Mouse (Mus musculus) midbrain, postnatal 0 days (tissue): ENCODE data around the gene Saal1. TPM values are rescaled to one million over a fixed set of nuclear protein-coding genes. Genes with fewer than 3 reads are reported as not detected.
"Not testable (repeated sequence)": the region's sequence is repeated elsewhere in the genome, so short reads cannot be mapped to it uniquely, and the experiment has no call there.

ENCODE experiments used
- ATAC-seq: fragments of 200-750 bp; cut with Nextera tagmentation; 2 replicates; pipeline ENCODE4 v1.8.0; 2017; ENCODE audit warnings: moderate number of reproducible peaks, mild to moderate bottlenecking, moderate TSS enrichment, moderate library complexity; ENCODE audit not compliant: low FRiP score
- DNase-seq: peaks from one replicate; pipeline ENCODE4 v3.0.0-alpha.2; 2015; ENCODE audit warnings: low spot score
- H3K27ac ChIP-seq: fragments of 300-500 bp; sonication (generic); 2 replicates; pipeline ENCODE4 v1.5.1; 2014; ENCODE audit warnings: low read depth, mild to moderate bottlenecking, low read length, mixed read lengths
- H3K27me3 ChIP-seq: fragments of 300-500 bp; sonication (generic); 2 replicates; pipeline ENCODE4 v1.6.1; 2014; ENCODE audit warnings: low read length, control low read depth, mixed read lengths; ENCODE audit not compliant: insufficient read depth
- H3K36me3 ChIP-seq: fragments of 300-500 bp; sonication (generic); 2 replicates; pipeline ENCODE4 v1.6.1; 2014; ENCODE audit warnings: low read length, control low read depth, mixed read lengths; ENCODE audit not compliant: insufficient read depth
- H3K4me1 ChIP-seq: fragments of 300-500 bp; sonication (generic); 2 replicates; pipeline ENCODE4 v1.6.1; 2014; ENCODE audit warnings: mild to moderate bottlenecking, control low read depth, antibody characterized with exemption, low read length, mixed read lengths; ENCODE audit not compliant: insufficient read depth
- H3K4me2 ChIP-seq: fragments of 300-500 bp; sonication (generic); 2 replicates; pipeline ENCODE4 v1.6.1; 2014; ENCODE audit warnings: low read depth, mild to moderate bottlenecking, low read length, mixed read lengths; ENCODE audit not compliant: poor library complexity, severe bottlenecking
- H3K4me3 ChIP-seq: fragments of 300-500 bp; sonication (generic); 2 replicates; pipeline ENCODE4 v1.5.1; 2014; ENCODE audit warnings: low read depth, mild to moderate bottlenecking, low read length, moderate library complexity
- H3K9ac ChIP-seq: fragments of 300-500 bp; sonication (generic); replicated peaks from 2 replicates; pipeline ENCODE4 v1.6.1; 2014; ENCODE audit warnings: mild to moderate bottlenecking, low read length, moderate library complexity, mixed read lengths; ENCODE audit not compliant: poor library complexity, severe bottlenecking
- H3K9me3 ChIP-seq: fragments of 300-500 bp; sonication (generic); 2 replicates; pipeline ENCODE4 v1.6.1; 2016; ENCODE audit warnings: low read length, control low read depth
- CTCF ChIP-seq: IDR thresholded peaks from 2 replicates; pipeline ENCODE4 v1.5.1; 2016; ENCODE audit warnings: antibody characterized with exemption, mild to moderate bottlenecking
- WGBS: fragments of 180-500 bp; shearing (Covaris S2); extraction: QIAGEN DNeasy Blood & Tissue Kit; methylation state at CpG from one replicate; pipeline ENCODE4 v1.1.7; 2014; 5-methylcytosine and 5-hydroxymethylcytosine counted together
- polyA plus RNA-seq: library from polyadenylated mRNA; unstranded; fragments of >200 nt; fragmentation: Nextera tagmentation; extraction: Ambion mirVana; gene quantifications from 2 replicates; pipeline ENCODE4 v1.2.1, GENCODE M21; 2015
- total RNA-seq: library from RNA; depleted of rRNA; stranded (reverse); fragments of >200 nt; gene quantifications from 2 replicates; pipeline ENCODE4 v1.2.3, GENCODE M21; 2014

Saal1 gene
- total and polyA plus RNA-seq, 2 experiments from 2014 or later = 10.2 to 13.6 TPM

- no peaks in the 10 kb centered on the region for H3K36me3 ChIP-seq
- DNase-seq (peak; percentile 57), ATAC-seq (no peak)
- 30% methylated on average over 6 of the region's 6 CpGs for WGBS
- H3K4me2 ChIP-seq = no peak overlapping the region
- no peaks in the 10 kb centered on the region for H3K9me3 ChIP-seq
- no peaks in the 10 kb centered on the region; the same call in 1 of the 2 replicates for H3K27me3 ChIP-seq
- peak; percentile 79 for TF ChIP-seq CTCF
- H3K27ac ChIP-seq = no peak overlapping the region
- H3K9ac ChIP-seq = no peak overlapping the region
- H3K4me1 ChIP-seq = no peaks in the 10 kb centered on the region; the same call in 1 of the 2 replicates
- H3K4me3 ChIP-seq = no peak overlapping the region
These were observed 4.0 kb upstream of the Saal1 start for GRCm38 (mm10) chr7:46714518-46714917.

- Histone ChIP-seq H3K9ac (no peak overlapping the region), H3K4me1 (no peaks in the 10 kb centered on the region; the same call in 1 of the 2 replicates), H3K36me3 (no peaks in the 10 kb centered on the region), H3K27me3 (no peaks in the 10 kb centered on the region), H3K27ac (no peak overlapping the region), H3K9me3 (no peaks in the 10 kb centered on the region), H3K4me3 (no peak overlapping the region), H3K4me2 (no peak overlapping the region)
- DNase-seq = no peak
- 77% methylated on average over 6 of the region's 6 CpGs for WGBS
- TF ChIP-seq CTCF = no peak
- ATAC-seq = no peak
These were observed 1.8 kb upstream of the Saal1 start for GRCm38 (mm10) chr7:46712250-46712649.

- Histone ChIP-seq H3K4me3 (no peak overlapping the region), H3K27me3 (no peaks in the 10 kb centered on the region), H3K9me3 (no peaks in the 10 kb centered on the region), H3K9ac (no peak overlapping the region), H3K36me3 (peaks cover 75% of the 10 kb centered on the region), H3K4me1 (no peaks in the 10 kb centered on the region), H3K4me2 (no peak overlapping the region), H3K27ac (no peak overlapping the region)
- no peak for TF ChIP-seq CTCF
- no peak for ATAC-seq
- WGBS = 97% methylated on average over 6 of the region's 6 CpGs
- peak; percentile 8 for DNase-seq
These were observed 9.9 kb downstream of the Saal1 start for GRCm38 (mm10) chr7:46700521-46701025.

GRCm38 (mm10) chr7:46696754-46697153 lies 13.7 kb downstream of the Saal1 start:
- WGBS = 75% methylated on average over 1 of the region's 1 CpGs
- Histone ChIP-seq H3K9ac (no peak overlapping the region), H3K4me2 (no peak overlapping the region), H3K36me3 (peaks cover 48% of the 10 kb centered on the region), H3K27ac (no peak overlapping the region), H3K4me3 (no peak overlapping the region), H3K4me1 (no peaks in the 10 kb centered on the region), H3K9me3 (no peaks in the 10 kb centered on the region), H3K27me3 (no peaks in the 10 kb centered on the region)
- ATAC-seq (no peak), DNase-seq (no peak)
- no peak for TF ChIP-seq CTCF

GRCm38 (mm10) chr7:46686827-46687226 lies 23.7 kb downstream of the Saal1 start:
- DNase-seq (no peak), ATAC-seq (no peak)
- no peaks in the 10 kb centered on the region for H3K9me3 ChIP-seq
- no peak overlapping the region for H3K4me2 ChIP-seq
- H3K4me3 ChIP-seq = no peak overlapping the region
- H3K4me1 ChIP-seq = no peaks in the 10 kb centered on the region
- no peak overlapping the region for H3K27ac ChIP-seq
- H3K36me3 ChIP-seq = peaks cover 22% of the 10 kb centered on the region
- 89% methylated on average over 5 of the region's 5 CpGs for WGBS
- H3K9ac ChIP-seq = no peak overlapping the region
- no peak for TF ChIP-seq CTCF
- H3K27me3 ChIP-seq = no peaks in the 10 kb centered on the region

GRCm38 (mm10) chr7:46680732-46681131 lies 29.7 kb downstream of the Saal1 start:
- Histone ChIP-seq H3K27me3 (no peaks in the 10 kb centered on the region), H3K9me3 (no peaks in the 10 kb centered on the region), H3K9ac (no peak overlapping the region), H3K4me2 (no peak overlapping the region), H3K36me3 (no peaks in the 10 kb centered on the region), H3K4me1 (no peaks in the 10 kb centered on the region), H3K27ac (no peak overlapping the region), H3K4me3 (no peak overlapping the region)
- ATAC-seq (no peak), DNase-seq (no peak)
- no peak for TF ChIP-seq CTCF

- H3K9me3 ChIP-seq, H3K27me3 ChIP-seq, H3K9ac ChIP-seq, H3K36me3 ChIP-seq, DNase-seq, H3K4me2 ChIP-seq, H3K4me1 ChIP-seq, ATAC-seq, H3K27ac ChIP-seq, H3K4me3 ChIP-seq: not testable (repeated sequence)
- 81% methylated on average over 7 of the region's 7 CpGs for WGBS
These were observed 31.4 kb downstream of the Saal1 start for GRCm38 (mm10) chr7:46679044-46679443.
